Mouse (Mus musculus) adrenal gland (tissue): ENCODE measurements around the gene Lonp2.

Experiments
- intact Hi-C: fragments of 180-260 bp; cut with DNase I; formaldehyde crosslinking; loops from one replicate; pipeline ENCODE4 v1.15.1; 2025

Gene Lonp2

GRCm38 (mm10) chr8:86617759-86618387 is 6.0 kb upstream of the Lonp2 start:
- intact Hi-C loops, result no loop called here

GRCm38 (mm10) chr8:86623551-86623910 is 312 bp upstream of the Lonp2 start:
- intact Hi-C loops, result no loop called here

GRCm38 (mm10) chr8:86624915-86625314 is 1.1 kb downstream of the Lonp2 start:
- intact Hi-C loops, result no loop called here

GRCm38 (mm10) chr8:86630212-86630611 is 6.4 kb downstream of the Lonp2 start:
- intact Hi-C loops, result no loop called here

- intact Hi-C loops, result no loop called here
Measured at GRCm38 (mm10) chr8:86631395-86631794, 7.6 kb downstream of the Lonp2 start.

GRCm38 (mm10) chr8:86637826-86638225 is 14.0 kb downstream of the Lonp2 start:
- intact Hi-C loops, result no loop called here

GRCm38 (mm10) chr8:86638981-86639380 is 15.1 kb downstream of the Lonp2 start:
- intact Hi-C loops, result no loop called here

GRCm38 (mm10) chr8:86642682-86643081 is 18.8 kb downstream of the Lonp2 start:
- intact Hi-C loops, result loop anchor here (10.0 kb wide), 1 partner anchor 262 kb away; no protein-coding TSS in a partner anchor

GRCm38 (mm10) chr8:86644661-86645060 is 20.8 kb downstream of the Lonp2 start:
- intact Hi-C loops, result loop anchor here (10.0 kb wide), 1 partner anchor 260 kb away; no protein-coding TSS in a partner anchor

GRCm38 (mm10) chr8:86647771-86648170 is 23.9 kb downstream of the Lonp2 start:
- intact Hi-C loops, result loop anchor here (10.0 kb wide), 1 partner anchor 257 kb away; no protein-coding TSS in a partner anchor

- intact Hi-C loops, result no loop called here
Measured at GRCm38 (mm10) chr8:86651416-86651815, 27.6 kb downstream of the Lonp2 start.

GRCm38 (mm10) chr8:86652546-86652945 is 28.7 kb downstream of the Lonp2 start:
- intact Hi-C loops, result no loop called here

GRCm38 (mm10) chr8:86654578-86654977 is 30.7 kb downstream of the Lonp2 start:
- intact Hi-C loops, result no loop called here

GRCm38 (mm10) chr8:86668750-86669149 is 44.9 kb downstream of the Lonp2 start:
- intact Hi-C loops, result no loop called here

GRCm38 (mm10) chr8:86669259-86669658 is 45.4 kb downstream of the Lonp2 start:
- intact Hi-C loops, result no loop called here

- intact Hi-C loops, result no loop called here
Measured at GRCm38 (mm10) chr8:86686629-86687028, 62.8 kb downstream of the Lonp2 start.

GRCm38 (mm10) chr8:86692107-86692506 is 68.3 kb downstream of the Lonp2 start:
- intact Hi-C loops, result no loop called here

GRCm38 (mm10) chr8:86694011-86694410 is 70.2 kb downstream of the Lonp2 start:
- intact Hi-C loops, result no loop called here

- intact Hi-C loops, result no loop called here
Measured at GRCm38 (mm10) chr8:86695703-86696102, 71.9 kb downstream of the Lonp2 start.

GRCm38 (mm10) chr8:86698811-86699421 is 75.1 kb downstream of the Lonp2 start:
- intact Hi-C loops, result no loop called here

GRCm38 (mm10) chr8:86699471-86699870 is 75.6 kb downstream of the Lonp2 start:
- intact Hi-C loops, result no loop called here

- intact Hi-C loops, result no loop called here
Measured at GRCm38 (mm10) chr8:86702453-86702852, 78.6 kb downstream of the Lonp2 start.

GRCm38 (mm10) chr8:86705317-86705716 is 81.5 kb downstream of the Lonp2 start:
- intact Hi-C loops, result no loop called here
